Mouse (Mus musculus) kidney, adult 2 months (tissue): ENCODE data around the gene Bcl2l1.

Experiments
- CTCF ChIP-seq: fragments of 200-500 bp; conservative IDR thresholded peaks from 2 replicates; pipeline ENCODE4 v1.5.1; 2011; ENCODE audit warnings: low read depth, mild to moderate bottlenecking, control low read depth, low read length, moderate library complexity, mixed read lengths; ENCODE audit not compliant: insufficient read depth, insufficient read length
- POLR2A ChIP-seq: fragments of 200-500 bp; IDR thresholded peaks from one replicate; pipeline ENCODE4 v1.6.1; 2011; ENCODE audit warnings: low read depth, low read length, control low read depth

DNA sequence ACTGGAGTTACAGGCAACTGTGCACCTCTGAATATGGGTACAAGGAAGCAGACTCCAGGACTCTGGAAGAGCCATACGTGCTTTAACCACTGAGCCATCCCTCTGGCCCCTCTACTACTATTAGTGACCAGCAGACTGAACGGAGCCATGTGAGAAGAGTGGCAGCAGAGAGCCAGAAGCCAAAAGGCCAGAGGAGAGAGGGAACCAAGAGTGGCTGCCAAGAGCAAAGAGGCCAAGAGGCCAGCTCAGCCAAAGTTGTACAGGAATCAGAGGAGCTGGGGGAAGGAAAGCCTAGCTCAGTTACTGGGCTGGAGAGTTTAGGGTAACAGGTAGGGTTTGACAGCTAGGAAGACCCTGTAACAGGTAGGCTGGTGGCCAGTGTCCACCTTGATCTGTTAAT is 7.7 kb upstream of the Bcl2l1 start:
- no peak for TF ChIP-seq CTCF
- TF ChIP-seq POLR2A = no peak
